Mouse (Mus musculus) lung, postnatal 0 days (tissue): Measurements from ENCODE around the gene Htra1. TPM values are rescaled to one million over a fixed set of nuclear protein-coding genes. Genes with fewer than 3 reads are reported as not detected.

Experiments
- ATAC-seq: fragments of 200-750 bp; cut with Nextera tagmentation; 2 replicates; pipeline ENCODE4 v1.8.0; 2017; ENCODE audit warnings: moderate library complexity
- DNase-seq: peaks from one replicate; pipeline ENCODE4 v3.0.0-alpha.2; 2016; ENCODE audit warnings: low spot score
- H3K27ac ChIP-seq: fragments of 300-500 bp; sonication (generic); 2 replicates; pipeline ENCODE4 v1.5.1; 2014; ENCODE audit warnings: antibody characterized with exemption, mild to moderate bottlenecking, low read length, mixed read lengths
- H3K27me3 ChIP-seq: fragments of 300-500 bp; sonication (generic); replicated peaks from 2 replicates; pipeline ENCODE4 v1.6.1; 2014; ENCODE audit warnings: low read length, mixed read lengths; ENCODE audit not compliant: insufficient read depth
- H3K36me3 ChIP-seq: fragments of 300-500 bp; sonication (generic); 2 replicates; pipeline ENCODE4 v1.6.1; 2014; ENCODE audit warnings: low read length, mixed read lengths; ENCODE audit not compliant: insufficient read depth
- H3K4me1 ChIP-seq: fragments of 300-500 bp; sonication (generic); 2 replicates; pipeline ENCODE4 v1.6.1; 2014; ENCODE audit warnings: antibody characterized with exemption, low read depth, low read length, mixed read lengths; ENCODE audit not compliant: insufficient read depth
- H3K4me2 ChIP-seq: fragments of 300-500 bp; sonication (generic); replicated peaks from 2 replicates; pipeline ENCODE4 v1.6.1; 2014; ENCODE audit warnings: low read depth, mild to moderate bottlenecking, low read length, moderate library complexity, mixed read lengths
- H3K4me3 ChIP-seq: fragments of 300-500 bp; sonication (generic); 2 replicates; pipeline ENCODE4 v1.5.1; 2014; ENCODE audit warnings: low read depth, low read length
- H3K9ac ChIP-seq: fragments of 300-500 bp; sonication (generic); replicated peaks from 2 replicates; pipeline ENCODE4 v1.6.1; 2014; ENCODE audit warnings: low read depth, mild to moderate bottlenecking
- H3K9me3 ChIP-seq: fragments of 300-500 bp; sonication (generic); 2 replicates; pipeline ENCODE4 v1.6.1; 2016; ENCODE audit warnings: low read length, mixed read lengths
- CTCF ChIP-seq: IDR thresholded peaks from 2 replicates; pipeline ENCODE4 v1.5.1; 2016; ENCODE audit warnings: antibody characterized with exemption, mild to moderate bottlenecking
- EP300 ChIP-seq: IDR thresholded peaks from 2 replicates; pipeline ENCODE4 v1.6.1; 2016; ENCODE audit warnings: antibody characterized with exemption, mild to moderate bottlenecking, control low read depth
- WGBS: fragments of 180-500 bp; shearing (Covaris S2); extraction: QIAGEN DNeasy Blood & Tissue Kit; methylation state at CpG from one replicate; pipeline ENCODE4 v1.1.7; 2014; 5-methylcytosine and 5-hydroxymethylcytosine counted together
- polyA plus RNA-seq: library from polyadenylated mRNA; unstranded; fragments of >200 nt; fragmentation: Nextera tagmentation; extraction: Ambion mirVana; gene quantifications from 2 replicates; pipeline ENCODE4 v1.2.1, GENCODE M21; 2015

Gene Htra1
- polyA plus RNA-seq, 1 experiment from 2014 or later, result 44.6 TPM

DNA sequence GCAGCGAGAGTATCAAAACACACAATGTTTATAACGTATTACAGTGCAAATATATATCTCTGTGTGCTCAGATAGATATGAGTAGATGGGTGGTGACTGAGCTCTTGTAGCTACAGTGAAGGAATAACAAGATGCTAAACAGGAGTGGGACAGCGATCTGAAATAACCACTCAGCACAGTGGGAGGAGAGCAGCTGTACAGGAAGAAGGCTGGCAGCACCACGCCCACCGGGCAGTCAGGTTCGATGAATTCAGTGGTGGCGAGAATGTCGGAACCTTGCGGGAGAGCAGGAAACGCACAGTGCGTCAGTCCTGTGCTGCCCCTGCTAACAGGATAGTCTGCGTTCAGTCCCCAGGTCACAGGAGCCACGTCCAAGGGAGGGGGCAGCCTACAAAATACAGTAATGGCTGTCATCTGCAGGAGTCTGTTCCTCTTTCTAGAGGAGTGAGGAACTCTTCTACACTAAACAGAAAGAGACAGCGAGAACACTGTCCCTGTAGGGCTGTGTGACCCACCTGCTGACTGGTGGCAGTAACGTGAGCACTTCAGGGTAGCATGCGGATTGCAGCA, 32.3 kb upstream of the Htra1 start:
- Histone ChIP-seq H3K27ac (no peak overlapping the region), H3K36me3 (peaks cover 13% of the 10 kb centered on the region; the same call in 1 of the 2 replicates), H3K9me3 (no peaks in the 10 kb centered on the region), H3K4me3 (no peak overlapping the region), H3K4me2 (no peak overlapping the region), H3K4me1 (no peaks in the 10 kb centered on the region), H3K27me3 (no peaks in the 10 kb centered on the region), H3K9ac (no peak overlapping the region)
- DNase-seq (no peak), ATAC-seq (no peak)
- TF ChIP-seq CTCF (no peak), EP300 (no peak)
- WGBS, result 76% methylated on average over 16 of the region's 16 CpGs

DNA sequence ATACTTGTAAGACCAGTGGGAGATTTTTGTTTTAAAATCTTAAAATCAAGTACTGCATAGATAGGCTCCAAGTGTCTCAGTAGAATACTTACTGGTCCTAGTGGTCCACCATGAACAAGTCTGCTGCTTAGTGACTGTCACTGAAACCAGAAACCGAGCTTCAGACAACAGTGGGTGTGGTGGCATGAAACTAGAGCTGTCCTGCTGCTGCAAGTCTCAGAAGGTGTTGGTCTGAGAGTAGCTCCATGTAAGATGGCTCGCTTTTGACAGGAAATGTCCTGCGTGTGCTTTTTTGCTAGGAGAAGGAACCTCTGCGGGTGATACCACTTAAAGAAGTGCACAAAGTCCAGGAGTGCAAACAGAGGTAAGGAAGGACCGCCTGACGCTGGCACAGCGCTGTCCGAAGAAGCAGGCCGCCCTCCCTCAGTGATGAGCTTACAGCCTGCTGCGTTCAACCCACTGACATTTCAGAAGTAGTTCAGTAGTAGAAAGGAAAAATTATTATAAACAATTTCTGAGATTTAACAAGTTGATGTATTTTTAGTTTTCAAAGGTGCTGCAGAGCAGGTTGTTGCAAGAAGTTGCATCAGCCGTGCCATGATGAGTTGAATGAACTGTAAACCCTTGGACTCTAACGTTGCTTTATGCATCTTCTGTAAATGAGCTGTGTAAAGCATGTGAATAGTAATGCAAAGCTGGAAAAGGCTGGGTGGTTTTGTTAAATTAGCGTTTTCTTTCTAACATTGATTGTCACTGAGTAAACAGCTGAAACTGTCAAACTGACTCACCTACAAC, 31.1 kb upstream of the Htra1 start:
- ATAC-seq, result no peak
- peaks cover 13% of the 10 kb centered on the region; the same call in 1 of the 2 replicates for H3K36me3 ChIP-seq
- no peak for TF ChIP-seq CTCF
- no peak for TF ChIP-seq EP300

DNA sequence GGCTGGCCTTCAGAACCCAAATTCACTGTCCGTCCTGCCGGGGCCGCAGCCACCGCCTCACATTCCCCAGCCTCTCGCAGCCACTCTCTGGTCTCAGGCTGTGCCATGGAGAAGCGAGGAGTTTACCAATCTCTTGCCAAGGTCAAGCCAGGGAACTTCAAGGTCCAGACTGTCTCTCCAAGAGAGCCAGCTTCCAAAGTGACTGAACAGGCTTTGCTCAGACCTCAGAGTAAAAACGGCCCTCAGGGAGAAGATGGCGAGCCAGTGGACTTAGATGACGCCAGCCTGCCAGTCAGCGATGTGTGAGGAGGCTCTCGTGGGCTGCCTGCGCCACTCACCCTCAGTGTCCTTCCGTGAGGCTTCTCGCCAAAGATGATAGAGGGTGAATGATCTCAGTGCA, 25.1 kb upstream of the Htra1 start:
- no peak overlapping the region for H3K4me2 ChIP-seq
- ATAC-seq, result no peak
- WGBS, result 85% methylated on average over 14 of the region's 14 CpGs

More for the DNA sequence above, 31.1 kb upstream of the Htra1 start:
- no peaks in the 10 kb centered on the region for H3K4me1 ChIP-seq
- WGBS, result 82% methylated on average over 13 of the region's 13 CpGs
- DNase-seq, result no peak
- no peak overlapping the region for H3K4me3 ChIP-seq
- H3K27me3 ChIP-seq, result no peaks in the 10 kb centered on the region
- no peak overlapping the region for H3K4me2 ChIP-seq
- no peaks in the 10 kb centered on the region for H3K9me3 ChIP-seq
- H3K9ac ChIP-seq, result no peak overlapping the region
- H3K27ac ChIP-seq, result no peak overlapping the region

DNA sequence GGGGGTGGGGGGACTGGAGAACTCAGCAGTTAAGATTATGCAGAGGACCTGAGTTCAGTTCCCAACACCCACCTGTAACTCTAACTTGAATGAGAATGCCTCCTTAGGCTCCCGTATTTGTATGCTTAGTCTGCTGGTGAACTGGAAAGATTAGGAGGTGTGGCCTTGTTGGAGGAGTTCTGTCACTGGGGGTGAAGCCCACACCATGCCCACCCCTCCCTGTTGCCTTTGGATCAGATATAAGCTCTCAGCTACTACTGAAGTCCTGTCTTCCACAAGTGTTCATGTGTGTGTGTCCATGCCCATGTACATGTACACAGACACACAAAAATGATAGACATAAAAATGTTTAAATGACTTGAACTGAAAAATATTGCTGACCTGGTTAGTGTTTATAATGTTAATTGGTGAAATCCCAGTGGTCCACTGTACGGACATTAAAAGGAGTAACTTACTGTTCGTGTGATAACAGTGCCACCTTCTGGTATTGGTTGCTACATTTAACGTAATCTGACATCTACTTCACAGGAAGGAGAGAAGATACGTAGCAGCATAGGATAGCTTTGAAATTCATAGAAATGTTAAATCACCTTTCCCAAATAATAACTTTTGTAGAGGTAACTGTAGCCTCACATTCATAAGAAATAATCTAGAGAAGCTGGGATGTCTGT, 21.1 kb upstream of the Htra1 start:
- TF ChIP-seq EP300 (no peak), CTCF (peak; percentile 82)
- 32% methylated on average over 5 of the region's 5 CpGs for WGBS
- Histone ChIP-seq H3K4me1 (no peaks in the 10 kb centered on the region), H3K9ac (no peak overlapping the region), H3K27me3 (no peaks in the 10 kb centered on the region), H3K4me2 (no peak overlapping the region), H3K4me3 (no peak overlapping the region), H3K36me3 (no peaks in the 10 kb centered on the region; the same call in 1 of the 2 replicates), H3K27ac (no peak overlapping the region), H3K9me3 (no peaks in the 10 kb centered on the region)
- DNase-seq, result peak; percentile 72
- ATAC-seq, result no peak

More for the DNA sequence above, 25.1 kb upstream of the Htra1 start:
- no peaks in the 10 kb centered on the region; the same call in 1 of the 2 replicates for H3K36me3 ChIP-seq
- TF ChIP-seq EP300 (no peak), CTCF (no peak)
- H3K27ac ChIP-seq, result no peak overlapping the region
- H3K9me3 ChIP-seq, result no peaks in the 10 kb centered on the region
- no peak for DNase-seq
- H3K27me3 ChIP-seq, result no peaks in the 10 kb centered on the region
- H3K9ac ChIP-seq, result no peak overlapping the region
- H3K4me3 ChIP-seq, result no peak overlapping the region
- no peaks in the 10 kb centered on the region for H3K4me1 ChIP-seq

DNA sequence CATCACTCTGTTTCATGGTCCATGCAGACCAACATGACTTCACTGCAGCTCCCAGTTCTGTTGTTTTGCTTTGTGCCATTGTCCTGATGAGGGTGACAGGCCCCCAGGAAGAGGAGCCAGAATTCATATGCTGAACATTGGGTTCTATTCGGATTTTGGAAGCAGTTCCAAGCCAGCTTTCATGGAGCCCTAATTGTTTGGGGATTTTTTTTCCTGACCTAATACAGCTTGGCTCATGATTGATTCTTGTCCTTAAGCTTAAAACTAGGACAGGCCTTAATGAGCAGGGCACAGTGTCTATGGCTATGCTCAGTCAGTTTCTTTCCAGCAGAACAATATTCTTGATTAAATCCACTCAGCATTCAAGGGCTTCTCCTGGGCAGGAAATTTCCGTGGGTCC, 17.7 kb upstream of the Htra1 start:
- Histone ChIP-seq H3K9ac (no peak overlapping the region), H3K4me3 (no peak overlapping the region), H3K4me2 (no peak overlapping the region), H3K27me3 (no peaks in the 10 kb centered on the region), H3K36me3 (no peaks in the 10 kb centered on the region), H3K9me3 (no peaks in the 10 kb centered on the region), H3K27ac (no peak overlapping the region), H3K4me1 (no peaks in the 10 kb centered on the region)
- DNase-seq, result no peak
- no peak for ATAC-seq
- 56% methylated on average over 2 of the region's 2 CpGs for WGBS
- no peak for TF ChIP-seq EP300
- no peak for TF ChIP-seq CTCF

DNA sequence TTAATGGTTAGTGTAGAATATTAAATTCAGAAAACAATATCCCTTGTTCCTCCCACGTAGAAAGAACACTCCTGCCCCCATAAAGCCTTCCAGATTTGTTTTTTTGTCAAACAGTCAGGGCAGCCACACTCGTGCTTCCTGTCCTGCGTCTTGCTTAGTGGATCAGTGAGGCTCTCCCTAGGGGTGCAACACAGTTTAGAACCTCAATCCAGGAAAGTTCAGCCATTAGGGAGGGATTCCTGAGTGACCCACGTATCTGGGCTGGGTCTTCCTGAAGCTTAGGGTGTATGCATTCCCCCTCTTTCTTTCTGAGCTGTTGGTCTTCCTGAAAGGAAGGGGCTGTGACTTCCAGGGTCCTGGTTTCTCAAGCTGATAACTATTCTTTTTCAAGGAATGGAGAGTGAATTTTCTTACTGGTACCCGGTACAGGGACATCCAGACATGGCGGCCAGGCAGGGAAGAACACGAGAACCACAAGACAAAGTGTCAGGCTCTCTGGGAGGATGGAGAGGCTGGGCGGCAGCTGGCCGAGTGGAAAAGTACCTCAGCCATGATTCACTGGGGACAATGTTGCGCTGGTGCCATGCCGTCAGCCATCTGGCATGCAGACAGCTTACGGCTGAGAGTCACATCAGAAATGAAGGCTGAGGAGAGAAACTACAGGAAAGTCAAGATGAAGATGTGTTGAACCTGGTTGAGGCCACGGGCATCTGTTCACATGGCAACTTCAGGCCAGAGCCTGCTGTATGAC, 12.8 kb upstream of the Htra1 start:
- WGBS, result 69% methylated on average over 13 of the region's 13 CpGs
- no peak overlapping the region for H3K4me3 ChIP-seq
- TF ChIP-seq EP300, result no peak
- no peak for TF ChIP-seq CTCF
- ATAC-seq, result no peak
- DNase-seq, result no peak
- no peaks in the 10 kb centered on the region for H3K36me3 ChIP-seq
- no peak overlapping the region for H3K27ac ChIP-seq
- H3K4me2 ChIP-seq, result no peak overlapping the region
- no peaks in the 10 kb centered on the region for H3K27me3 ChIP-seq
- no peaks in the 10 kb centered on the region for H3K4me1 ChIP-seq
- no peaks in the 10 kb centered on the region for H3K9me3 ChIP-seq
- no peak overlapping the region for H3K9ac ChIP-seq
